Mouse (Mus musculus) v-Abl transformed pro-B cells (cell line): ENCODE data around the gene Csnk1d.

Experiments used
- in situ Hi-C, 2 experiments: fragments of 400-800 bp; cut with MboI; formaldehyde crosslinking; loops; one replicate each; pipeline ENCODE4 v1.15.1; 2025; ENCODE audit not compliant: unreplicated experiment in 2 of 2

Gene Csnk1d

GRCm38 (mm10) chr11:120990951-120991526, at the start of gene Csnk1d:
Gene Csnk1d (minus strand): TSS chr11:120991330.
- in situ Hi-C loops: no loop called here

- in situ Hi-C loops: loop anchor here in 1 of 2 experiments (5.0 kb wide), 1 partner anchor 317 kb away; the partner anchor contains the start of gene Rac3
These were observed 48.2 kb upstream of the Csnk1d start, which contains the start of gene Cd7 for GRCm38 (mm10) chr11:121039302-121039701. Gene Cd7 (minus strand): TSS chr11:121039418.

GRCm38 (mm10) chr11:121038366-121039240, 47.5 kb upstream of the Csnk1d start:
- in situ Hi-C loops: loop anchor here in 1 of 2 experiments (5.0 kb wide), 1 partner anchor 316 kb away; the partner anchor contains the start of gene Rac3

GRCm38 (mm10) chr11:121033118-121033517, 42.0 kb upstream of the Csnk1d start:
- in situ Hi-C loops: no loop called here

- in situ Hi-C loops: loop anchor here in 1 of 2 experiments (5.0 kb wide), 1 partner anchor 165 kb away; no protein-coding TSS in a partner anchor
These were observed 36.1 kb upstream of the Csnk1d start for GRCm38 (mm10) chr11:121027259-121027658.

- in situ Hi-C loops: no loop called here
These were observed 33.0 kb upstream of the Csnk1d start for GRCm38 (mm10) chr11:121024163-121024562.

GRCm38 (mm10) chr11:121019501-121019900, 28.4 kb upstream of the Csnk1d start:
- in situ Hi-C loops: loop anchor here in 1 of 2 experiments (10.0 kb wide), 1 partner anchor 185 kb away; the partner anchor contains the start of genes Hexdc and Ogfod3

GRCm38 (mm10) chr11:121017703-121018102, 26.6 kb upstream of the Csnk1d start:
- in situ Hi-C loops: loop anchor here in 1 of 2 experiments (10.0 kb wide), 1 partner anchor 187 kb away; the partner anchor contains the start of genes Hexdc and Ogfod3

GRCm38 (mm10) chr11:121015472-121015871, 24.3 kb upstream of the Csnk1d start:
- in situ Hi-C loops: loop anchor here in 1 of 2 experiments (10.0 kb wide), 1 partner anchor 189 kb away; the partner anchor contains the start of genes Hexdc and Ogfod3

GRCm38 (mm10) chr11:121014896-121015300, 23.8 kb upstream of the Csnk1d start:
- in situ Hi-C loops: loop anchor here in 1 of 2 experiments (10.0 kb wide), 1 partner anchor 190 kb away; the partner anchor contains the start of genes Hexdc and Ogfod3

GRCm38 (mm10) chr11:121013656-121014055, 22.5 kb upstream of the Csnk1d start:
- in situ Hi-C loops: loop anchor here in 1 of 2 experiments (10.0 kb wide), 1 partner anchor 191 kb away; the partner anchor contains the start of genes Hexdc and Ogfod3

GRCm38 (mm10) chr11:121010044-121010755, 19.1 kb upstream of the Csnk1d start:
- in situ Hi-C loops: loop anchor here in 1 of 2 experiments (10.0 kb wide), 1 partner anchor 195 kb away; the partner anchor contains the start of genes Hexdc and Ogfod3

GRCm38 (mm10) chr11:121006184-121006583, 15.1 kb upstream of the Csnk1d start:
- in situ Hi-C loops: no loop called here

GRCm38 (mm10) chr11:121004281-121004680, 13.2 kb upstream of the Csnk1d start:
- in situ Hi-C loops: no loop called here

- in situ Hi-C loops: no loop called here
These were observed 10.8 kb upstream of the Csnk1d start for GRCm38 (mm10) chr11:121001966-121002365.

- in situ Hi-C loops: no loop called here
These were observed 3.6 kb upstream of the Csnk1d start for GRCm38 (mm10) chr11:120994741-120995140.

GRCm38 (mm10) chr11:120993586-120993985, 2.5 kb upstream of the Csnk1d start:
- in situ Hi-C loops: no loop called here

GRCm38 (mm10) chr11:120993080-120993479, 1.9 kb upstream of the Csnk1d start:
- in situ Hi-C loops: no loop called here

- in situ Hi-C loops: no loop called here
These were observed 661 bp upstream of the Csnk1d start for GRCm38 (mm10) chr11:120991791-120992190.

GRCm38 (mm10) chr11:120990126-120990781, 876 bp downstream of the Csnk1d start:
- in situ Hi-C loops: no loop called here
